Mouse (Mus musculus) granulocyte monocyte progenitor cell, adult 5-6 weeks (primary cell): ENCODE results near the gene Cfap45. TPM values are rescaled to one million over a fixed set of nuclear protein-coding genes. Genes with fewer than 3 reads are reported as not detected.

ENCODE experiments used
- total RNA-seq, 2 experiments: library from RNA; stranded (forward) in 1 of 2; stranded (reverse) in 1 of 2; fragments of 200-712, 200-1000 nt in 1 of 2; fragments of >200 nt in 1 of 2; fragmentation: Nextera tagmentation in 1 of 2; gene quantifications; 2 replicates each; pipeline ENCODE4 v1.2.3; 2014 to 2017

Cfap45 gene
- total RNA-seq, 2 experiments from 2014 or later: 0.46 TPM; not detected in 1

Other genes starting within 250 kb of the Cfap45 start
- gene Atp1a2, start 222.7 kb upstream of the Cfap45 start, total RNA-seq (2014; fragmentation: Nextera tagmentation): not detected in 2 replicates
- not detected in 2 replicates for gene Atp1a2, start 222.7 kb upstream of the Cfap45 start, total RNA-seq (2017)
- not detected in 2 replicates for gene Kcnj9, start 191.5 kb upstream of the Cfap45 start, total RNA-seq (2014; fragmentation: Nextera tagmentation)
- not detected in 2 replicates for gene Kcnj9, start 191.5 kb upstream of the Cfap45 start, total RNA-seq (2017)
- gene Kcnj10, start 179.6 kb upstream of the Cfap45 start, total RNA-seq (2014; fragmentation: Nextera tagmentation): 0.32 TPM in 1 of 2 replicates, not detected in the other
- 0.46 TPM in 1 of 2 replicates, not detected in the other for gene Kcnj10, start 179.6 kb upstream of the Cfap45 start, total RNA-seq (2017)
- 10.2 and 16.0 TPM in 2 replicates for gene Pigm, start 144.3 kb upstream of the Cfap45 start, total RNA-seq (2014; fragmentation: Nextera tagmentation)
- 13.8 and 16.2 TPM in 2 replicates for gene Pigm, start 144.3 kb upstream of the Cfap45 start, total RNA-seq (2017)
- gene Slamf9, start 45.4 kb upstream of the Cfap45 start, total RNA-seq (2014; fragmentation: Nextera tagmentation): not detected in 2 replicates
- 0.26 TPM in 1 of 2 replicates, not detected in the other for gene Slamf9, start 45.4 kb upstream of the Cfap45 start, total RNA-seq (2017)
- gene Igsf9, start 39.0 kb upstream of the Cfap45 start, total RNA-seq (2014; fragmentation: Nextera tagmentation): not detected in 2 replicates
- not detected in 2 replicates for gene Igsf9, start 39.0 kb upstream of the Cfap45 start, total RNA-seq (2017)
- gene Tagln2, start 20.8 kb upstream of the Cfap45 start, total RNA-seq (2014; fragmentation: Nextera tagmentation): 629 and 731 TPM in 2 replicates
- gene Tagln2, start 20.8 kb upstream of the Cfap45 start, total RNA-seq (2017): 281 and 350 TPM in 2 replicates
- gene Vsig8, start 35.1 kb downstream of the Cfap45 start, total RNA-seq (2014; fragmentation: Nextera tagmentation): not detected in 2 replicates
- not detected in 2 replicates for gene Vsig8, start 35.1 kb downstream of the Cfap45 start, total RNA-seq (2017)
- gene Slamf8, start 69.8 kb downstream of the Cfap45 start, total RNA-seq (2014; fragmentation: Nextera tagmentation): 1.4 TPM in 1 of 2 replicates, not detected in the other
- not detected in 2 replicates for gene Slamf8, start 69.8 kb downstream of the Cfap45 start, total RNA-seq (2017)
- gene Fcrl6, start 81.8 kb downstream of the Cfap45 start, total RNA-seq (2014; fragmentation: Nextera tagmentation): not detected in 2 replicates
- gene Fcrl6, start 81.8 kb downstream of the Cfap45 start, total RNA-seq (2017): not detected in 2 replicates
- 18.2 and 22.6 TPM in 2 replicates for gene Dusp23, start 112.2 kb downstream of the Cfap45 start, total RNA-seq (2014; fragmentation: Nextera tagmentation)
- gene Dusp23, start 112.2 kb downstream of the Cfap45 start, total RNA-seq (2017): 2.6 and 2.9 TPM in 2 replicates
- not detected in 2 replicates for gene Crp, start 177.3 kb downstream of the Cfap45 start, total RNA-seq (2014; fragmentation: Nextera tagmentation)
- not detected in 2 replicates for gene Crp, start 177.3 kb downstream of the Cfap45 start, total RNA-seq (2017)